Mouse (Mus musculus): Measurements from ENCODE around the gene Dhx29.
"Not testable (repeated sequence)": the region's sequence is repeated elsewhere in the genome, so short reads cannot be mapped to it uniquely, and the experiment has no call there.

Dhx29 gene

DNA sequence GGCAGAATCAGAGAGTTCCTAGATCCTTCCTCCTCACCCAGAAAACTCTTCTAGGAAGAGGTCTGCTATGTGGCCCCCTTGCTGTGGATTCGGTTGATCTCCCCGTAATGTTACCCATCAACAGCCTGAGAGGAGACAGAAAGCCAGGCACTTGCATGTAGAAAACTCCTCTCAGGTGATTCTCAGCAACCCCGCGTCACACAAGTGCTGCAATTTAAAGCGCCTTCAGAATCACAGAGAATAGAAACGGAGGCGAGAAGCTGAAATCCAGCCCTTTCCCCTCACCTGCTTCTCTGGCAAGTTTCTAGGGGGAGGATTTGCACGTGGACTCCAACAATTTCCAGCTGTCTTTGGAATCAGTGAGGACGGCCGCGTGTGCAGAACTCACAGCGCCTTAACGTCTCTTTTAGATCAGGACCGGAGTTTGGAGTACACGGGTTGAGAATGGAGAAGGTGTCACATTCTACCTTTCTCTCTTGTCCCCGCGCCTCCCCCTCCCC lies 59.2 kb downstream of the Dhx29 start:
- DNase-seq (ENCODE audit: low spot score in 2 of 2), result no peak

DNA sequence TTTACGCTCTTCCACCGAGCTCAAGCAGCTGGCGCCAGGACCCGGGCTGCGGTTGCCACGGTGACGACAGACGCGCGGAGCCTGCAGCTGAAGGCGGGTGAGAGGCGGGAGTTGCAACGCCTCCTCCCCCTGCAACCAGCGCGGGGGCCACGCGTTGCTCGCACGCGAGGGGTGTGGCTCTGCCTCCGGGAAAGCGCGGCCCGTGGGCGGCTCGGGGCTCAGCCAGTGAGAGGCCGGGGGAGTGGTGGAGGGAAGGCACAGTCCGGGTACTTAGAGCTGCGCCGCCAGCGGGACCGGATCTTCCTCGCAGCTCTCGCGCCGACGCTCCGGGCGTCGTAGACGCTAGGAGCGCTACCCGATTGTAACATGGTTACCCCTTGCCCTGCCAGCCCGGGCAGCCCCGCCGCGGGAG lies 60.3 kb downstream of the Dhx29 start, which contains the start of gene Ccno:
Gene Ccno, plus strand, starts transcription at position 271 of the 412 bp plus-strand sequence.
- peak; percentile 89 to 92 for DNase-seq (ENCODE audit: low spot score in 2 of 2)

DNA sequence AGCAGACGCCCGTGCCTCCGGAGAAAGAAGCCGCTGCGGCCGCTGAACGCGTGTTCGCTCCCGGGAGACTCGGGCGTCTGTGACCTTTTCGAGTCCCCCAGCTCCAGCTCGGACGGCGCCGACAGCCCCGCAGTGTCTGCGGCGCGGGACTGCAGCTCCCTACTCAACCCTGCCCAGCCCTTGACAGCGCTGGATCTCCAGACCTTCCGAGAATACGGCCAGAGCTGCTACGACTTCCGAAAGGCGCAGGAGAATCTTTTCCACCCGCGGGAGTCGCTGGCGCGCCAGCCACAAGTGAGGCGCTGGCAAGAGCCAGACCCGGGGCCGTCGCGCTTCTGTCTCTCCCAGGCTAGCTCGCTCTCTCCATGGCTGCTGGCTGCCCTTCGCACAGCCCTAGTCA lies 60.7 kb downstream of the Dhx29 start:
- no peak for DNase-seq (ENCODE audit: low spot score in 2 of 2)

DNA sequence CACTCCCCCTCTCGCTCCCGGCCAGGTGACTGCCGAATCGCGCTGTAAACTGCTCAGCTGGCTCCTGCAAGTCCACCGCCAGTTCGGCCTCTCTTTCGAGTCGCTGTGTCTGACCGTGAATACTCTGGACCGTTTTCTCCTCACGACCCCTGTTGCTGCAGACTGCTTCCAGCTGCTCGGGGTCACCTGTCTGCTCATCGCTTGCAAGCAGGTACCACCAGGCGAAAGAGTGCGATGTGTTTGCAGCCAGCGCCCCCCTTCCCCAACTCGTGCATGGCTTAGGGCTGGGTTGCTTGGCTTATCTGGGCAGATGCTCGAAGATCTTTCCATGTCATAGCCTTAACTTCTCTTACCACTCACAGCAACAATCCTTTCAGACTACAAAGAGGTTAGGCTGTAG lies 61.6 kb downstream of the Dhx29 start:
- no peak for DNase-seq (ENCODE audit: low spot score in 2 of 2)

DNA sequence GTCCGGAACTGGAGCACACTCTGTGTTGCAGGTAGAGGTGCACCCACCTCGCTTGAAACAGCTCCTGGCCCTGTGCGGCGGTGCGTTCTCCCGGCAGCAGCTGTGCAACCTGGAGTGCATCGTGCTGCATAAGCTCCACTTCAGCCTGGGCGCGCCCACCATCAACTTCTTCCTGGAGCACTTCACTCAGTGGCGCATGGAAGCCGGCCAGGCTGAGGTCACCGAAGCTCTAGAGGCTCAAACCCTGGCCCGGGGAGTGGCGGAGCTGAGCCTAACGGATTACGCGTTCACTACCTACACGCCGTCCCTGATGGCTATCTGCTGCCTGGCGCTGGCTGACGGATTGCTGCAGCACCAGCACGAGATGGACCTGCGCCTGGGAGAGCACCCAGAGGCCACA lies 62.3 kb downstream of the Dhx29 start:
- no peak for DNase-seq (ENCODE audit: low spot score in 2 of 2)

DNA sequence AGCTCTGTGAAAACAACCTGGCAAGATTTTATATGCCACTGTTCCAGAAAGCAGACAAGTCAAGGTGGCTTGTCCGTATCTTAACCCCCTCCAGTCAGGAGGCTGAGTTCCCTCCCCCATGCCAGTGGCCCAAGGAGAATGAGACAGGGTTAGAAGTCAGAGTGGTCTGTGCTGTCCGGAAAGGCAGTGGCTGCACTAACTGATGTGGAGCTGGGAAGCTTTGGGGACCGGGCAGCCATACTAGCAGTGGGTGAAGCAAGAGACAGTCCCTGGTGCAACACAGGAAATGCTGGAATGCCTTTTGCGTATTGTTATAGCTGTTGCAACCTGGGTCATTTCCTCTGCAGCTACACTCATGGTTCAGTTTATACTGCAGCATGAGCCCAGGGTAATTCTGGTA lies 63.1 kb downstream of the Dhx29 start:
- DNase-seq (ENCODE audit: low spot score in 2 of 2), result no peak

DNA sequence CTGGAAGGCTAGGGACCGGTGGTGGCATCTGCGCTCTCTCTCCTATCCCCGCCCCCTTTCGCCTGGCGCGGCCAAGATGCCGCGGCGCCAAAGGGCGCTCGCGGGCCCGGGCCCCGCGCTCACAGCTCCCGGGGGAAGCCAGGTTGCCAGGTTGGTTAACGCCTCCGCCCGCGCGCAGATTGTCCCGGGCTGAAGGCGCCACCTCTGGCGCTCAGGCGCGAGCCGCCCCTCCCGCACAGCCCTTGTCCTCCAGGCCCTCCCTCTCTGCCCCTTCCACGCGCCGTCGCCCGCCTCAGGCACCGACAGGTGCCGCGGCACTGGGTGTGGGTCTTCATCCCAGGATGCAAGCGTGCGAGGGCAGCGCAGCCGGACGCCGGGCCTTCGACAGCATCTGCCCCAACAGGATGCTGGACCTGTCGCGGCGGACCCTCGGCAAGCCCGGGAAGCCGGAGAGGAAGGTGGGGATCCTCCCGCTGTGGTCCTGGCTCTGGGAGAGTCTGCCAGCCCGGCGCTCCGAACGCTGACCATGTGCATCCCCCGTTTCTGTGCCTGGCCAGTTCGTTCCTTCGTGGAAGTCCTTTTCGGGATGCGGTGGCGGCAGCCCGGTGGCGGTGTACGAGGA lies 66.4 kb downstream of the Dhx29 start, which contains the start of gene Mcidas:
Gene Mcidas, plus strand, starts transcription at position 315 of the 622 bp plus-strand sequence.
- DNase-seq (ENCODE audit: low spot score in 2 of 2), result no peak

DNA sequence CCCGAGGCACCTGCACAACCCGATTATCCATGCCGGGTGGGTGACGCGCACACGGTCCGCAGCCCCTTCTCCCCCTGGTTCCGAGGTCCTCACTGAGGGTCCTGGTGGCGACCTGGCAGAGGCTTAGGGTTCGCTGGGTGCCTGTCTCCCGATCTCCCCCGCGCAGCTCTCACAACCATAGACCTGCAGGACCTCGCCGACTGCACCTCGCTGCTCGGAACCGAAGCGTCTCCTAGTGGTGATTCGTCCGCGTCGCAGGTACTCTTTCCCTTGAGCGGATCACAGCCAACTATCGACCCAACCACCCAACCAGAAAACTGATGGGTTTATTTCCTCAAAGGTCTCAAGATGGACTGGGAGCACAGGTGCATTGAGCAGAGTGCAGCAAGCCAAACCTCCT lies 66.9 kb downstream of the Dhx29 start:
- DNase-seq (ENCODE audit: low spot score in 2 of 2), result peak in 1 of 2 experiments; percentile 61

DNA sequence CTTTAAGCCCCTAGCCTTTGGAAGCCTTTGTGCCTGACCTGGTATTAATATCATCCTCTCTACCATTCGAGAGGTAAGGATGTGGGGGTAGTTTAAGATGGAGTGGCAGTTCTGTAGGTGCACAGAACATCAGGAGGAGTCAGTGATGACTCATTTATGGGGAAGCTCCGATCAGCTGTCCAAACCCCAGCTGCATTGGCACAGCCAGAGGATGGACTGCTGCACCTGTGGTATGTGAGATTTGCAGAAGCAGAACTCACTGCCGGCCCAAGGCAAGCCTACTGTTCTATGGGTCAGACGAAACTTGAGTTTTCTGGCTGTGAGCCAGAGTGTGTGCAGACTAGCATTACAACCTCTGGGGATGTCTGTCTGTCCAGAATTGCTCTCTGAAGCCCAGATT lies 69.2 kb downstream of the Dhx29 start:
- no peak for DNase-seq (ENCODE audit: low spot score in 2 of 2)

DNA sequence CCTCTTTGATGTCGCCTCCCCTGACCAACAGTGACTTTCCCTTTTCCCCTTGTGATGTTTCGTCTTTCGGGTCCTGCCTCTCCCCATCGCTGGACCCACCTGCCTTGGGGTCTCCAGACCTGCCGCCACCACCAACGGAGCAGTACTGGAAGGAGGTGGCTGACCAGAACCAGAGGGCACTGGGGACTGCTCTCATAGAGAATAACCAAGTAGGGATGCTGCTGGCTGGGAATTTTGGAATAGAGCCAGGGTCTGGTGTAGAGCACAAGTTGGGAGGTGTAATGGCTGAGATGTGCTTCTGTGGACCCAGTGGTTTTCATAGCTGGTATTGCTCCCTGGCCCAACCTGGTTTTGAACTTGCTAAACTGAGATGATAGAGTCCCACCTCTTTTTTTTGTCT lies 70.1 kb downstream of the Dhx29 start:
- no peak for DNase-seq (ENCODE audit: low spot score in 2 of 2)

DNA sequence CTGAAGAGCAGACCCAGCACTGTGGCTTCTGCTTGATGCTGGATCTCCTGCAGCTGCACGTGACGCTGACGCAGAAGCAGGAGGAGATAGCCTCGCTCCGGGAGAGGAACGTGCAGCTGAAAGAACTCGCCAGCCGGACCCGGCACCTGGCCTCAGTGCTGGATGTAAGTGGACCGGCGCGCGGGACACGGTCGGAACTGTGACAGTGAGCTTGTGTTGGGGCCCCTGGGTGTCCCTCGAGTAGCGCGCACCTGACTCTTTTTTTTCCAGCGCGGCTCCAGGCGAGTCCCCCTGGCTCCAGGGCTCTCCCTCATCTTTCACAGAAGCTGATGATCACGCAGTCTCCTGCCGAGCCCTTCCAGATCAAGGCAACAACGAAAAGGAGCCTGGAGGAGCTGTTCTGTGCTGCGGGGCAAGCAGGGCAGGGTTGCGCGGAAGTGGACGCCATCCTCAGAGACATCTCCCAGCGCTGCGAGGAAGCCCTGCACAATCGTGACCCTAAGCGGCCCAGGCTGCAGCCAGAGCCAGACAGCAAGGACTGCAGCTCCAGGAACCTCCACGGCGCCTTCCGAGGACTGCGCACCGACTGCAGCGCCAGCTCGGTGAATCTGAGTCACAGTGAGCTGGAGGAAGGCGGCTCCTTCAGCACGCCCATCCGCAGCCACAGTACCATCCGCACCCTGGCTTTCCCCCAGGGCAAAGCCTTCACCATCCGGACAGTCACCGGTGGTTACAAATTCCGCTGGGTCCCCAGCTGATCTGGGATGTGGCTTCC lies 71.4 kb downstream of the Dhx29 start:
- DNase-seq (ENCODE audit: low spot score in 2 of 2), result peak; percentile 30 to 53

DNA sequence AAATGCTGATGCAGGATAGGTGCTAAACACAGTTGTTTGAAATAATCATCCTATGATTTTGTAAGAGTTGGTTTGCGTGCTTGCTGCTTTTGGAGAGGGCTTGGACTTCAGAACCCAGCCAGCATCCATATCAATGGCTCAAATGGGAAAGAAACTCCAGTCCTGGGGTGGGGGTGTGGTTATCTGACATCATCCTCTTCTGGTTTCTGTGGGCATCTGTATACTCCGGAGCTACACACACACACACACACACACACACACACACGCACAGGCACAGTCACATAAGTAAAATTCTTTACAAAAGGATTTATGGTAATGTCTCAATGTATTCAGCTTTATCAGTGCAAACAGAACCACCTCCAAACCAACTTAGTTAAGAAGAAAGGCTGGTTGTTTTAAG lies 72.8 kb downstream of the Dhx29 start:
- DNase-seq (ENCODE audit: low spot score in 2 of 2), result no peak

DNA sequence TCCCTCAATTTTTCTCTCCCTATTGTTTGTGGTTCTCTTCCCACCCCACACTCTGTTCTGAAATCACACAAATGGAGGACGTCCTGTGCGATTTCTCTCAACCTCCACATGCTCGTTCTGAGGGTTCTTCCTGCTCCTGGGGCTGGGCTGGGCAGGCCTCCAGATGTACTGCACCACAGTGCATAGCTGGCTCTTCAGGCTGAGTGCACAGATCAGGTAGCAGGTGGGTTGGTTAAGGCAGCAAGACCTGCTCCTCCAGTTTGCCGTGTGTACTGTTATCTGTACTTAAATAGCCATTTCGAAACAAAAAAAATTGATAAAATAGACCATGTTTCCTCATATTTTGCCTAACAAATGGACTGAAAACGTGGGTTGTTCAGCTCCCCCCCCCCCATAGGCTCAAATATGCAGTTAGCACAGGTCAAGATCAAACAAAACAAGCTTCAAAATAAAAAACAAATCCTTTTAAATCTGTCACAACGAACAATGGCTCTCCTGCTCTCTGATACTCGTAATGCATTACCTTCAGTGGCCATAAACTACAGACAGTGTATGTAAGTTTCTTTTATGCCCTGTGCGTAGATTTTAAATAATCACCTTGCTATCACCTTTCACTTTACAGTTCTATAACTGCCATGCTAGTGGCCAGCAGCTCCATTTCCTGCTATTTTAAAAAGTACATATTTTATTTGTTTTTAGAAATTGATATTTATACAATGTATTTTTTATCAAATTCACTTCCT lies 73.5 kb downstream of the Dhx29 start:
- DNase-seq (ENCODE audit: low spot score in 2 of 2), result no peak

DNA sequence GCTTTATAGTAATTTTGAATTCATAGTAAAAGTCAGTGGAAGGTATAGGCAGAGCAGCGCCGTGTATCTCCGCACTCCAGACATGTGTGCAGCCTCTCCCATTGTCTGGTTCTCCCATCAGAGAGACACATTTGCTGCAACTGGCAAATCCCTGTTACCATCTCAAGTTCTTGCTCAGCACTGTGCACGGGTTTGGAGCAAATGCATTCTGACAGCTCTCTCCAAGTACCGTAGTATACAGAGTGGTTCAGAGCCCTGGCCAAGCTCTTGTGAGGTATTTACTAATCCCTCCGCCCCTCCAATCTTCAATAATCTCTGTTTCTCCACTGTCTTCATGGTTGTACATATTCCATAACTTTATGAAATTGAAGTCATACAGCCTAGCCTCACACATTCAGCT lies 85.4 kb downstream of the Dhx29 start:
- DNase-seq (ENCODE audit: low spot score in 2 of 2), result no peak

DNA sequence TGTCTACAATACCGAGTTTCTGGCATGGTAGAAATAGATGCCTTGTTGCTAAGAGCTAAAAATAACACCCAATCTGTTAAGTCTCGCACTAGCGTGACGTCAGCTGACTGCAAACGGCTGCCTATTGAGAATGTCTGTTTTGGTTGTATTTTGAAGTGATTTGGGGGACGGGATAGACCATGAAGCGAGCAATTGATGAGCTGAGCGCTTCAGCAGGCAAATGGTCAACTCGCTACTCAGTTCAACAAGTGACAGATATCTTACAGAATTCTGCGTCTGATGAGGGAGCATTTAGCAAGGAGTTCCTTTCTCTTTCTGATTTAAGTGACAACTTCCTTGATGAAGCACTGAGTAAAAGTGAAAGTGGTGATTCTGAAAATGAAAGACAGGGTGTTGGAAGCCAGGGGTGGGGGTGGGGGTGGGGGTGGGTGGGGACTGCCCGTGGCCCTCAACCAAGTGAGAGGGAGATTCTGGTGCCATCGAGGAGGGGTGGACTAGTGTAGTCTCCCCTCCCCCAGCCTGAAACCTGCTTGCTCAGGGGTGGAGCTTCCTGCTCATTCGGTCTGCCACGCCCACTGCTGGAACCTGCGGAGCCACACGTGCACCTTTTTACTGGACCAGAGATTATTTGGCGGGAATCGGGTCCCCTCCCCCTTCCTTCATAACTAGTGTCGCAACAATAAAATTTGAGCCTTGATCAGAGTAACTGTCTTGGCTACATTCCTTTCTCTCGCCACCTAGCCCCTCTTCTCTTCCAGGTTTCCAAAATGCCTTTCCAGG lies 86.1 kb downstream of the Dhx29 start:
- DNase-seq (ENCODE audit: low spot score in 2 of 2), result not testable (repeated sequence)
